Mouse (Mus musculus): Measurements from ENCODE around the gene Ap3d1.

Gene Ap3d1

DNA sequence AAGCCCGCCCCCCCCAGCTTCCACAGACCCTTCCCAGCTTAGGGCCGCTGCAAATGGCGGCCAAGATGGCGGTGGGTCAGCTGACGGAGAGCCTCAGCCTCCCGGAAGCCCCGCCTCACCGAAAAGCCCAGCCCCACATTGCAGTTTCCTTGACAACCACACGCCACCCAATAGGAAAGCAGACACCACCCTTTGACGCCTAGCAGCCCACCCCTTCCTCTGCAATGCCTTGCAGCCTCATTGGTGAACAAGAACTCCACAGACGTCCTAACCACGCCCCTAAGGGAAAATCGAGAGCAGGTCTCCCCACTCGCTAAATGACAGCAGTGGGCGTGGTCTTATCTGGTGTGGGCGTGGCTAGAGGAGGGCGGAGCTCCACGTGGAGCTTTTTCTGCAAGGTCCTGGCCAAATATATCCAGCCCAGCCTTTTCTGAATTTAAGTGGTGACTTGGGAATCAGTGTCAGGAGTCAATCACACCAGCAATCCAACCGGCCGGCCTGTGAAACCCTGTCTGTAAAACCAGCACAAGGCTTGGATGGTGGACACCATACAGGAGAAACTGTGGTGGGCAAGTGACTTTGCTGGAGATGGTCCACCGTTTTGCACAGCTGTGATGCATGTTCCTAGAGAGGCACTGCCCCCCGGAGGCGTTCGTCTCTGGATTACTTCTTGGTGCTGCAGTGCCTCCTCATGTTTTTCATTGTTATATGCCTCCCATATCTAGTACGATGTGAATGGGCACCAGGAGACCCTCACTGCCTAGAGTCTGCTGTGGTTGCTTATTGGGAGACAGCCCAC, at the start of gene Ap3d1:
TSS of gene Ap3d1 (minus strand) at position 85 of the 799 bp plus-strand sequence.
- peak; percentile 93 to 97 for DNase-seq (ENCODE audit: low read depth in 1 of 2, low spot score in 2 of 2)

DNA sequence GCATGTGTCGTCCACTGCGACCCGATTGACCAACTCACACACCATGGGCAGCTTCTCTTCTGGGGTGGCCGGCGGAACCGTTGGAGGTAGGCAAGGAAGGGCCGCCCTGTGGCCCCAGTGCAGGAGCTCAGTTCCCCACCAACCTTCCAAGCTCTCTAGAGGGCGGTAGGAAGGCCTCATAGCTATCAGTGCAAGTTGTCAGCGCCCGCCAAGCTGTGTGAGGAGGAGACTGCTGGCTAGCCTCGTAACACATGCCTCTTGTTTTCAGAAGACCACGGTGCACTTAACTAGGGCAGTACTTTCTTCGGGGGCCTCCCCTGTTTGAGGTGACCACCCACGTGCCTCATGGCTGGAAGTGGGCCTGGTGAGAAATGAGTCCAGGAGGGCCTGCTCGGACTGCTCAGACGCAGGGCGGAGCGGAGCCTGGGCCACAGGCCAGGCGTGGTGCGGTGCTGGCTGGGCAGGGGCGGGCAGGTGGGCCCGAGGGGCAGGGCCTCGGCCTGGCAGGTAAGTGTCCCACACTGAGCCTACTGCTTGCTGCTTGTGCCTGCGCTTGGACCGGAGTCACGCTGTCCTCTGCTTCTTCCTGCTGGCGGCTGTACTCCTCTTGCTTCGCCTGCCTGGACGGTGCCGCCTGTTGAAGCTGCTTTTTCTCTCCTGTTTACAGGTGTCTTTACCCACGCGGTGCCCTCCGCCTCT, 49.6 kb upstream of the Ap3d1 start:
- DNase-seq (ENCODE audit: low read depth in 1 of 2, low spot score in 2 of 2), result no peak

DNA sequence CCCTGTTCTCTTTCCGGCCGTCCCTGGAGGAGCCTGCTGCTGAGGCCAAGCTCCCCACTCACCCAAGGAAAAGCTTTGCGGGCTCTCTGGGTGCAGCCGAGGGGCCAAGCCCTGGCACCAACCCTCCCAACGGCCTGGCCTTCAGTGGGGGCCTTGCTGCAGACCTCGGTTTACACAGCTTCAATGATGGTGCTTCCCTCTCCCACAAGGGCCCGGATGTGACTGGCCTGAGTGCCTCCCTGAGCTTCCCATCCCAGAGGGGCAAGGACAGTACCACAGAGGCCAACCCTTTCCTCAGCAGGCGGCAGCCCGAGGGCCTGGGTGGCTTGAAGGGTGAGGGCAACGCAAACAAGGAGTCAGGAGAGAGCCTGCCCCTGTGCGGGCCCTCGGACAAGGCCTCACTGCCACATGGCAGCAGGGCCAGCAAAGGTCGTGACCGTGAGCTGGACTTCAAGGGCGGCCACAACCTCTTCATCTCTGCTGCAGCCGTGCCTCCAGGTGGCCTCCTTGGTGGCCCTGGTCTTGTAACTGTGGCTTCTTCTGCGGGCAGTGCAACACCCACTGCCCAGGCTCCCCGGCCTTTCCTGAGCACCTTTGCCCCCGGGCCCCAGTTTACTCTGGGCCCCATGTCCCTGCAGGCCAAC, 48.8 kb upstream of the Ap3d1 start:
- DNase-seq (ENCODE audit: low read depth in 1 of 2, low spot score in 2 of 2), result no peak

DNA sequence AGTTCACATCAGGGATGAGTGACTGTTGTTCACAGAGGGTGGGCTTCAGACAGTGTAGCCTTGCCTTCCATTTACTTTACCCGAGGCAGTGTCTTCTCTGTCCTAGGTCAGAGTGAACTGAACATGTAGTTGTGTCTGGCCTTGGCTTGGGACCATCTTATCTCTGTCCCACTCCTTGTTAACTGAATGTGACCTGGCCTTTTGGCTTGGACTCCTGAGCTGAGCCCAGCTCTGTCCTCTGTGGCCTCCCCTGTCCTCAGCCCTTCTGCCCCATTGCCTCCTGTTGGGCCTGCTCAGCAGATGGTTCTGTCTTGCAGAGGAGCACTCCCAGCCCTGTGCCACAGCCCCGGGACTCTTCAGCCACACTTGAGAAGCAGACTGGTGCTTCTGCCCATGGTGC, 45.5 kb upstream of the Ap3d1 start:
- no peak for DNase-seq (ENCODE audit: low read depth in 1 of 2, low spot score in 2 of 2)

DNA sequence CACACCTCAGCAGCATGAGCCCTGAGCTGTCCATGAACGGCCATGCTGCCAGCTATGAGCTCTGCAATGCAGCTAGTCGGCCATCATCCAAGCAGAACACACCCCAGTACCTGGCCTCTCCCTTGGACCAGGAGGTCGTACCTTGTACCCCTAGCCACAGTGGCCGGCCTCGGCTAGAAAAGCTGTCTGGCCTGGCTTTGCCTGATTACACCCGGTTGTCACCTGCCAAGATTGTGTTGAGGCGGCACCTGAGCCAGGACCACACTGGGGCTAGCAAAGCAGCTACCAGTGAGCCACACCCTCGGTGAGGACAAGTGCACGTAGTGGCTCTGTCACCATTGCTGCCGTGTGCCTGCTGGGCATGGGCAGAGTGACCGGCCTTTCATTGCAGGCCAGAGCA, 43.9 kb upstream of the Ap3d1 start:
- no peak for DNase-seq (ENCODE audit: low read depth in 1 of 2, low spot score in 2 of 2)

DNA sequence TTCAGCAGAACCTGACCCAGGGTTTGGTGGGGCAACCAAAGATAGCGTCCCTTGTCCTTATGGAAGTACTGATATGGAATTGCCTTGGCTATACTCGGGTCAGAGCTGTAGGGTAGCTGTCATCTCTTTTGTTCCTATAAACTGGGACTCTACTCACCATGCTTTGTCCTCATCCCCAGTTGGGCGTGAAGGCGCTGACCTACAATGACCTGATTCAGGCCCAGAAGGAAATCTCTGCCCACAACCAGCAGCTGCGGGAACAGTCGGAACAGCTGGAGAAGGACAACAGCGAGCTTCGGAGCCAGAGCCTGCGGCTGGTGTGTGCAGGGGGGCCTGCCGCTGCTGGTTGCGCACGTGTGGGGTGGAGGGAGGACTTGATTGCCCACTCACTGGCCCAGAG, 42.8 kb upstream of the Ap3d1 start:
- no peak for DNase-seq (ENCODE audit: low read depth in 1 of 2, low spot score in 2 of 2)

DNA sequence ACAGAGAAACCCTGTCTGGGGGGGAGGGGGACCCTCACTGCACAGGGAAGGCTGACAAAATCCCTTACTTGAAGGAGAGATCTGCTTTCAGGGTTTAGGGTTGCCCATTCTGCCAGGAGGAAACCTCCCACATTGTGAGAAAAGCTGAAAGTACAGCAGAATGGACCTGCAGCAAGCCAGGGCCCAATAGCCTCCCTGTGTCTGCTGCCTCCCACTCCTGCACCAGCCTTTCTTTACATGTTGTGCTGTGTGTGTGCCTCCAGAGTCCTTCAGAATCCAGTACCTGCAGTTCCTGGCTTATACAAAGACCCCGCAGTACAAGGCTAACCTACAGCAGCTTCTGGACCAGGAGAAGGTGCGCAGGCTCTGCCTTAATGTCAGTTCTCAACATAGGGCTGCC, 42.2 kb upstream of the Ap3d1 start:
- no peak for DNase-seq (ENCODE audit: low read depth in 1 of 2, low spot score in 2 of 2)

DNA sequence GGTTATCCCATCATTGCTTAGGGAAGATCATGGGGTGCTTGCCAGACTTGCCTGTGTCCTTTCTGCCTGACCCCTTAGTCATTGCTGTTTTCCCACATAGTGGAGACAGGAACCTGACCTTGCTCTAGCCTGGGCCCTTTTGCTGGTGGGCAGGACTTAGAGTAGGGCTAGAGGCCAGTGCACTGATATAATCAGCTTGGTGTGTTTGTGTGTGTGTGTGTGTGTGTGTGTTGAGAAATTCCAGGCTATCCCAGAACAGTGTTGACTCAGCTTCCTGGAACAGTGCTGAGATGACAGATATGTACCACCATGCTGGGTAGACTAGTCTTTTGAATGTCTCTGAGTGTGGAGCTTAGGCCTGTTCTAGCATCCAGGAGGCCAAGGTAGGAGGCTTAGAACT, 37.5 kb upstream of the Ap3d1 start:
- DNase-seq (ENCODE audit: low read depth in 1 of 2, low spot score in 2 of 2), result no peak

DNA sequence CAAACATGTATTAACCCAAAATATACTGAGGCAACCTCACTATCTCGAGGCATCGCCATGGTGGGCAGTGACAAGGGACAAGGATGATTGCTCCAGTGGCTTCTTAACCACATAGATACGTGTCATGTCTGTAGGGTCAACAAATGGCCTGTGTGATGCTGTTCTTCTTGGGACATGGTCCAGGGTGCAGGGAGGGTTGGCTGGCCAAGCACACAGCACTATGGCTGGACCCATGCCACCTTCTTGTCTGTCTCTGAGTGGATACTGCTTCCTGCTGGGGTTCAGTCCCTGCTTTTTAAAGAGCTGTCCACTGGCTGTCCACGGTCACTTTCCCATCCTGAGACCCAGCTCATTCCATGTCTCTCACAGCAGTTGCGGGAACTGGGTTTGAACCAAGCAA, 35.1 kb upstream of the Ap3d1 start:
- no peak for DNase-seq (ENCODE audit: low read depth in 1 of 2, low spot score in 2 of 2)

DNA sequence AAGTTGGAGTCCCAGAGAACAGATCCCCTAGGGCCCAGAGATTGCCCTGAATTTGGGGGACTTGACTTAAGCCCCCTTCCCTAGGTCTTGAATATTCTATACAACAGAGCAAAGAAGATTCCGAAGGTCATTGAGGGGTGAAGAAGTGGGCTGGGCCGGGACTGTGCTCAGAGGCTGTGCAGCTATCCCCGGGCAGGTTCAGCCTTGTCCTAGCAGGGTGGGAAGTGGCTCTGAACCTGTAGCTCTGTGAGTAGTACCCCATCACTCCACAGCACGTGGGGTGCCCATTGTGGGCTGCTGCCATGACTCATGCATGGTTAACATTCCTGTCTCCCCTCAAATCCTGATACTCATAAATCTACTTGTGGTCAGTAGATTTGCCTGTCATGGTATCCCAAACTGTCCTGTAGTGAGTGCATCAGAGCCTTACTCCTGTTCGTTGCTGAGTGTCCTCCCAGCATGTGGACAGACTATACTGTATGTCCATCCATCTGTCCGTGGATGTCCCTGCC, 34.4 kb upstream of the Ap3d1 start:
- DNase-seq (ENCODE audit: low read depth in 1 of 2, low spot score in 2 of 2), result no peak

DNA sequence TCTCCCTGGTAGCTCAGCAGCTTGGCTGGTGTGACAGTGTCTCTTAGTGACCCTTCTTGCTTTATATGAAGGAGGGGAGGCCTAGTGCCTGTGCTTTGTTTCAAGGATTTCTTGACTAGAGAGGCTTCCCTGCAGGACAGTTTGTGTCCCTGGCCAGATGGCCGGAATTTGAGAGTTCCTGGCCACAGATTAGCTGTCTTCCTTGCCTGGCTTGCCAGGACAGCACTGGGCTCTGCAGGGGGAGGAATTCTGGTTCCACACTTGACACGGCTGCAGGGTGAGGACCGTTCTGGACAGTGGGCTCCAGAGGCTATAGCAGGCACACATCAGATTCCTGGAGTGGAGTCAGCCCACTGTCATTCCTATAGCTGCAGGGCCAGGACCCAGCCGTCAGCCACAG, 33.7 kb upstream of the Ap3d1 start:
- DNase-seq (ENCODE audit: low read depth in 1 of 2, low spot score in 2 of 2), result no peak

DNA sequence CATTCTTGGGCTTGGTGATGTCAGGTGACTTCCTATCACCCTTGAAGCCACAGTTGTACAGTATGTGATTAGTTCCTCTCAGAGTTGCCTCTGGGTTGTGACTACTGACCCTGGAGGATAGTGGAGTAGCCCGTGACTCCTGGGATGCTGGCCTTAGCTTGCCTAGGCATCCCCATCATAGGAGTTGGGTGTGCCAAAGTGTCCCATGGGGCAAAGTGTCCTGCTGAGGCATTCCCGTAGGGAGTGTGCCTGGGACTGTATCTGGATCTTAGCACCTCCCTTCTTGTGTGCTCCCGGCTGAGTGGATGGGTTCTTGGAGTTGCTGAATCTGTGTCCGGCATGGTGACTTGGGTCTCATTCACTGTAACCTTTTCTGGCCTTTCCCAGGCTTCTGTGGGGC, 32.9 kb upstream of the Ap3d1 start:
- DNase-seq (ENCODE audit: low read depth in 1 of 2, low spot score in 2 of 2), result no peak

DNA sequence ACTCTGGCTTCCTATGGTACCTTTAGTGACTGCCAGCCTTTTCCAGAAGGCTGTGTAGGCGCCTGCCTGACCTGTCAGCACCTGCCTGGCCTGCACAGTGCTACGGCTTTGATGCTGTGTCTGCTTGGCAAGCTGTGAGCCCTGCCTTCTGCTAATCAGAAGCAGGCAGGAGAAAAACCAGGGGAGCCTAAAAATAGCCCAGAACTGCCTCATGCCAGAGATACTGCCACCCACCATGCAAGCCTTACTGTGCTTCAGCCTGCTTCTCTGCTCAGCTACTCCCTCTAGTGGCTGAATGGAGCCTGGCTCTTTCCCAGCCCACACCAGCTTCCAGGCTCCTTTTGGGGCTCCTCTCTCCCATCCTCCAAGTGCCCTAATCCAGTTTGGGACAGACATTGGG, 32.5 kb upstream of the Ap3d1 start:
- peak in 1 of 2 experiments; percentile 58 for DNase-seq (ENCODE audit: low read depth in 1 of 2, low spot score in 2 of 2)

DNA sequence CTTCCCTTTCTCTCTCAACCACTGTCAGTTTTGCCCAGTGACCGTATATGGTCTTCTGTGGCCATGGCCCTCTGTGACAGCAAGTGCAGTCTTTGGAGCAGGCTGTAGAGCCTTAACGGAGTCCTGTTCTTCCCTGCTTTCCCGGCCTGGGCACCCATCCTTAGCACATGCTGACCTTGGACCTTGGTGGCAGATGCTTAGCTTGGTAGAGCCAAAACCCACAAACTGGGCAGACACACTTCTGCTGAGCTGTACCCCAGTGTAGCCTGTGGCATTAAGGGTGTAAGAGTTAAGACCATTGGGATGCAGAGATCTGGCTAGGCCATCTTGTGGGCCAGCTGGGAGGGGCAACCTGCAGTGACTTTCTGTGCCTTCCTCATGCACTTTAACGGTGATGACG, 31.8 kb upstream of the Ap3d1 start:
- no peak for DNase-seq (ENCODE audit: low read depth in 1 of 2, low spot score in 2 of 2)

DNA sequence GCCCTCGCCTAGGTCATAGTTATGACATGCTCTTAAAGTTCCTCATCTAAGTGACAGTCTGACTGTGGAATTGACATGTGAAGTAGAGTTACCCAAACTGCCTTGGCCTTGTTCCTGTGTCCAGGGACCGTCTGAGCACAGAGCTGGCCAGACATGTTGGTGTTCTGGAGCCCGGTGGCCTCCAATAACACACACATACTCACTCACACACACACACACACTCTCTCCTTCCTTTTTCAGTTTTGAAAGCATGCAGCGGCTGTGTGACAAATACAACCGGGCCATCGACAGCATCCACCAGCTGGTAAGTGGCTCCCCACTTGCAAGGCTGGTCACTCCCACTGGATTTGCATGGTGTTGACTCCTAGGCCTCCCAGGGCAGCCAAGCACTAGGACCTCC, 26.3 kb upstream of the Ap3d1 start:
- DNase-seq (ENCODE audit: low read depth in 1 of 2, low spot score in 2 of 2), result no peak

DNA sequence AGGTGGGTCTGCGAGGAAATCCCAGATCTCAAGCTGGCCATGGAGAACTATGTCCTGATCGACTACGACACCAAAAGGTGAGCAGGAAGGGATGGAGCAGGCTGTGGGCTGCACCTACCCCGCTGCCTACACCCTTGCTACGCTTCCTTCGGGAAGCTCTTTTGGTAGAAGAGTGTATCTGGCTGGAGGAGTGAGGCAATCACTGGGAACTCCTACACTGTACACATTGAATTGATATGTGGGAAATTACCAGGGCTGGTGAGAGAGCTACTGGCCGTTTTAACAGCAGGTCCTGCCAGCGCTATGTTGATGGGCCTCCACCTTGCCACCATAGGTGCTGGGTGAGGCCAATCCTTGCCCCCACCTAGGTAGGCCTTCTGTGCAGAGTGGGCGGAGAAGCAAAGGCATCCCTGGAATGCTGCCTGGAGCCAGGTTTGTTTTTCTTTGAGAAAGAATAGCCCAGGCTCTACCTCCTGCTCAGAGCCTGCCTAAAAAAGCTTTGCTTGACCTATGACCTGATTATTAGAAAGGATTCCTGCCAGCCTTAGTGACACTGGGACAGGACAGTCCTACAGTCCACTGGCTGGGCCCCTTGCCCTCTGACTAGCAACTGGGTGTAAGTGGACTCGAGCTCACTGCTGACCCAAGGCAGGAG, 24.2 kb upstream of the Ap3d1 start:
- no peak for DNase-seq (ENCODE audit: low read depth in 1 of 2, low spot score in 2 of 2)

DNA sequence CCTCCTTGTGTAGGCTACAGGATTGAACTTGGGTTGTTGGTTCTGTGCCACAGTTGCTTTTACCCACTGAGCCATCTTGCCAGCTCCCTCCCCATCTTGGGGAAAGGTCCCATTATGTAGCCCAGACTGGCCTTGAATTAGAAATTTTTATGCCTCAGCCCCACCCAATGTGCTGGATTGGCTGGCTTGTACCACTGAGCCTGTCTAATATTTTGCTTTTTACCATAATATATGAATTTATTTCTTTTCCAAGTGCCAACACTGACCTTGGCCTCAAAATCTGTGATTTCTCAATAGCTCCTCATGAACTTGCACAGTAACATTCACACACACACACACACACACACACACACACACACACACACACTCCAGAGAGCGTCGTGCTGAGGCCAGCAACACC, 23.7 kb upstream of the Ap3d1 start:
- no peak for DNase-seq (ENCODE audit: low read depth in 1 of 2, low spot score in 2 of 2)

DNA sequence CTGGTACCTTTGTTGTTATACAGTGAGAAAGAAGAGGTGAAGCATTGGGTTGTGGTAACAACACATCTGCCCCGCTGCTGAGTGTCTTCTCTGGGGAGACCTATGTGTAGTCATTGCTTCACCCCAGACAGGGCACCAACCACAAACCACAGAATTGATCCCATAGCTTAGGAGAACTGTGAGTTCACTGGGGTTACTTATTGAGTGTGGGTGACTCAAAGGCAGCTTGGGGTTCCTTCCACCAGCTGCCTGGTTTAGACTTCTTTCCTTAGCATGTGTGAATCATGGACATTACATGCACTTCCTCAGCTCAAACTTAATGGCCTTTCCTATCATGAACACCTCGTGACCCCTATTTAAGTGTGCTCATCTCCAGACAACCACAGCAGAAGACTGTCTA, 21.4 kb upstream of the Ap3d1 start:
- DNase-seq (ENCODE audit: low read depth in 1 of 2, low spot score in 2 of 2), result no peak

DNA sequence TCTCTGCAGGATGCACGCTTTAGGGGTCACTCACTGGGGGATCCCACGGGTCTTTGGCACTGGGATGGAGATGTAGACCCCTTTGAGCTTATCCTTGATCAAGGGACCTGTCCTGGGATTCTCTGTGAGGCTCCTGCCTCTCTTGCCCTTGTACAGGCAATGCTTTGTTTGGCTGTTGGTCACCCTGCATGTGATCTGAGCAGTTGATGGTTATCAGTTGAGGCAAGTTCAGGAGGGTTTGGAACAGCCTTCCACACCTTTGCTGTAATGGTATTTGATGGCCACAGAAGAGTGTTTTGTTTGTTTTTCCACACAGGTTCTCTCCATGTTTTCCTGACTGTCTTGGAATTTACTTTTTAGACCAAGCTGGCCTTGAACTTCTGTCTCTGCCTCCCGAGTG, 19.8 kb upstream of the Ap3d1 start:
- DNase-seq (ENCODE audit: low read depth in 1 of 2, low spot score in 2 of 2), result no peak

DNA sequence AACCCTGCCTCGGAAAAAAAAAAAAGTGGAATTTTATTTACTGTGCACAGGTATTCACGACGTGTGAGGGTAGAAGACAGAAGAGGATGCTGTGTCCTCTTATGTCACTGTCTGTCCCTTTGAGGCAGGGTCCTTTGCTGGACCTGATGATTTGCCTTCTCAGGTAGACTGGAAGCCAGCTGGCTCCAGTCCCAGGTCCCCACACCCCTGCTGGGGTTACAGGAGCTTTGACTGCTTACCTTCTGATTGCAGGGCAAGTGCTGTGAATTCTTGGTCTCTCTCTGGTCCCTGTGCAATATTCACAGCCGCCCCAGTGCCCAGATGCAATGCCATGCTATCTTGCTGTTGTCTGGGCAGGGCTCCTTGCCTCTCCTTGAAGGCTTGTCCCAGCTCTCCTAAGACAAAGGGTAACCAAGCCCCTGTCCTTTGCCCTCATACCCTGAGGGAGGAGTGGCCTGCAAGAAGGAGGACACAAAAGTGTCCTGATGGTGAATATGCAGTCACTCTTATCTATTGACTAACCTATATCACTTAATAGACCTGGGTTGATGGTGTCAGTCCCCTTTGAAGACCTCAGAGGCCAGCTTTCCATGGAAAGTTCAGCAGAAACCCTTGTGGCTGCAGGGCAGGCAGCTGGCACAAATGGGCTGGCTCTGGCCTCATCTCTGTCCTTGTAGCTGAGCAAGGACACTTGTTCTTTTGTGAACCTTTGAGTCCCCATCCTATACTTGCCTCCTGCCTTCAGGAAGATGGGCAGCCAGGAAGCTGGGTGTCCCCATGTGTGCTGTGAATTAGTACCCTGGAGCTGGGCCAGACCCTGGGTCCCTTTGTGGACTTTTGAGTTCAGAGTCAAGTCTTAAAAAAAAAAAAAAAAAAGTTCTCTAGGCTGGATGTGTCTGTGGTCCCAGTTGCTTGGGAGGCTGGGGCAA, 18.8 kb upstream of the Ap3d1 start:
- no peak for DNase-seq (ENCODE audit: low read depth in 1 of 2, low spot score in 2 of 2)

DNA sequence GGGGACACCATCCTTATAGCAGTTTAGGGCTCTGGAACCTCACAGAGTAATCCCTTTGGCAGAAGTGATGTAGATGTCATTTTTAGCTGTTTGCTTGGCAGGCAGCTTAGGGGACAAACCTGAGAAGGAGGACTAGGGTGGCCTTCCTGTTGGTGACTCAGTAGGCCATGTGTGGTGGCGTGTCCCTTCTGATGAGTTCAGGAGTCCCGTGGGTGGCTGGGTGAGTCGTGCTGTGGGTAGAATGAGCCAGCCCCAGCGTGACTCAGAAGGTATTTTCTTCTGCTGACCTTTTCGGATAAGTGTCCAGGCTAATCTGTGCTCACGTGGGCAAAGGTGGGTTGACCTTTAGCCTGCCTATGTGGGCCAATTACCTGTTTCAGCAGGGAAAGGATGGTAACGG, 16.6 kb upstream of the Ap3d1 start:
- no peak for DNase-seq (ENCODE audit: low read depth in 1 of 2, low spot score in 2 of 2)

Data from monocyte, adult 2 months (primary cell).